Mouse (Mus musculus): ENCODE data around the gene Arsa. TPM values are rescaled to one million over a fixed set of nuclear protein-coding genes. Genes with fewer than 3 reads are reported as not detected.

The Arsa gene
- total and polyA plus RNA-seq, 3 experiments: 9.1 to 28.1 TPM; not detected in 1

DNA sequence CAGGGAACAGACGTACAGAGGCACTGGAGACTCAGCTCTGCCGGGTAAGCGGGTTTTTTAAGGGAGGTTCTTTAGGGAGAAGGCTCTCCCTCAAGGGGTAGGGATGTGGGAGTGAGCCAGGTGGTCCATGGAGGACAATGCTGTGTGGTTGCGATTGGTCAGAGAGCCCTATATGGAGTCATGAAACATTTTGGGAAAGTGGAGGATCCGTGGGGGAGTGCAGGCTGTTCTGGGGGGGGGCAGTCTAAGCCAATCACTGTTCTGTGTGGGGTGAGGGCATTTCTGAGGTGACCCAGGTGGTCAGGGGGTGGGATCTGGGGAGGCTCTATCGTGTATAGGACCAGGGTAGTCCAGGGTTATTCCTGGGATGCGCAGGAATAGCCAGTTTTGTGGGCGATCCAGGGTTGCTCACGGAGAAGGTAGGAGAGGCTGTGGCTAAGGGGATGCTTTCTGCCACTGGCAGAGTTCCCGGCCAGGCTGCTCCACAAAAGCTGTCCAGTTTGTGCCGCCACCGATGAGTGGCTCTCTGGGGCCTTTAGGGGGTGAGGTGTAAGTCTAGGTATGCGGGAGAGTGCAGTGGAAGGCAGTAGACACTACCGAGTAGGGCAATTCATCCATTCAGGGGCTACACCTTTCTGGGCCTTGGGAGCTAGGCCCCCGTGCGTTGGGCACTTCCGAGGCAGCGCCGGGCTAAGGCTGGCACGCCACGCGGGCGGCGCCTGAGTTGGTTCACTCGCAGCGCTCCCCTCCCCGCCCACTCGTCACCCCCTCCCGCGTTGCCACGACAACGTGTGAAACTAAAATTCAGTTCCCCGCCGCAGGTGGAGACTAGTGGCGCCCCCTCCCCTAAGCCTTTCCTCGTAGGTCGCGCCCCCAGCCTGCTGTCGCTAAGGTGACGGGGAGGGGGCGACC lies 21.1 kb upstream of the Arsa start (continued):
- no peak for TF ChIP-seq TAL1 (IDR thresholded peaks at IDR 0.05; ENCODE audit: low read length)
- TF ChIP-seq ZNF384 (IDR thresholded peaks at IDR 0.05; ENCODE audit: low read depth, low read length): no peak
- no peak for TF ChIP-seq TCF12 (IDR thresholded peaks at IDR 0.05; ENCODE audit: low read depth, low read length)
- peak in 1 of 2 experiments; percentile 1; a peak in 1 of 4 replicates for TF ChIP-seq POLR2A (IDR thresholded peaks at IDR 0.05; ENCODE audit: control insufficient read depth in 1 of 2, insufficient read depth in 1 of 2, low read depth in 1 of 2, low read length in 2 of 2, poor library complexity in 1 of 2)

DNA sequence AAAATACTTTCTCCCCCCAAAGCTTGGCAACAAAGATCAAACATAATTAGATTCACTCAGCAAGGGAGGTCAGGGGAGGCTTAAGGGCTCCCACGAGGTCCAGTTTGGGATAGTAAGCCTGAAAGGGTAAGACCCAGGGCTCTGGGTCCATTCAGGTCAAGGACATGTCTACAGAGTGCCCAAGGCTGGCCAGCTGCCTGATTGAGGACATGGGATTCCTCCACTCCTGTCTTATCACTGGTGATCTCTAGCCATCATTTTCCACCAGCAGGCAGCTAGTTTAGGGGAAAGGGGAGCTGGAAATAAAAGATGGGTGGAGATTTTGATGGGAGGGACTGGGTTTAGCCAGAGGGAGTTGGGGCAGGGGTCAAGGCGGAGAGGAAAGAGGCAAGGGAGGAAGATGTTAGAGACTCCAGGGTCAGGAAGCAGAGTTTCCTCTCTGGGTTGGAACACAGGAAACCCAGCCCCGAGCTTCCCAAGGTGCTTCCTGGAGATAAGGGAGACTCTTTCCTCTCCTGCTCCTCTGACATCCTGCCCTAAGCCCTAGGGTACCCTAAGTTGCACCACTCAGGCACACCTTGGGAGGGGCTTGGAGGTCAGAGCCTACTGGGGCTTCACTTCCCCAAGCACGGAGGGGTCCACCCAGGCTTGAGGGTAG lies 20.3 kb upstream of the Arsa start:
- Histone ChIP-seq H3K27ac (ENCODE audit: control insufficient read depth, low read depth, low read length) (peak overlapping the region; percentile 71), H3K4me3 (ENCODE audit: control insufficient read depth in 1 of 2, insufficient read depth in 1 of 2, low read depth in 2 of 2, low read length in 2 of 2) (peak overlapping the region; percentile 74 to 97), H3K79me2 (ENCODE audit: control insufficient read depth, insufficient read depth, low read length, poor library complexity) (peaks cover 12% of the 10 kb centered on the region), H3K4me1 (ENCODE audit: control insufficient read depth in 1 of 2, insufficient read depth in 2 of 2, low read length in 2 of 2) (peaks cover 3 to 23% of the 10 kb centered on the region in 2 experiments; a peak in 3 of 4 replicates), H3K27me3 (ENCODE audit: control insufficient read depth in 1 of 2, insufficient read depth in 2 of 2, low read length in 2 of 2) (peaks cover 0 to under 1% of the 10 kb centered on the region in 2 experiments; a peak in 2 of 4 replicates), H3K36me3 (ENCODE audit: control insufficient read depth in 1 of 2, insufficient read depth in 2 of 2, low read length in 2 of 2) (peaks cover 0 to 6% of the 10 kb centered on the region in 2 experiments; a peak in 2 of 4 replicates), H3K9me3 (replicated peaks; ENCODE audit: insufficient read depth, low read length) (no peaks in the 10 kb centered on the region), H3K9ac (ENCODE audit: control insufficient read depth, low read depth, low read length, poor library complexity, severe bottlenecking) (peak overlapping the region; percentile 69)
- DNase-seq (ENCODE audit: low read depth, low spot score): peak; percentile 87
- peak; percentile 84 for TF ChIP-seq GATA1 (IDR thresholded peaks at IDR 0.05; ENCODE audit: low read depth, low read length)
- no peak for TF ChIP-seq CHD2 (IDR thresholded peaks at IDR 0.05; ENCODE audit: low read length)
- no peak for TF ChIP-seq BHLHE40 (IDR thresholded peaks at IDR 0.05; ENCODE audit: borderline replicate concordance, low read depth, low read length)
- no peak for TF ChIP-seq RCOR1 (IDR thresholded peaks at IDR 0.05; ENCODE audit: low read depth, low read length)
- TF ChIP-seq MYB (IDR thresholded peaks at IDR 0.05; ENCODE audit: low read depth, low read length): no peak
- TF ChIP-seq ZMIZ1 (IDR thresholded peaks at IDR 0.05; ENCODE audit: low read depth, low read length): no peak
- TF ChIP-seq ZNF384 (IDR thresholded peaks at IDR 0.05; ENCODE audit: low read depth, low read length): no peak
- TF ChIP-seq RAD21 (IDR thresholded peaks at IDR 0.05; ENCODE audit: low read depth, low read length): no peak
- peak; percentile 87 to 90 for TF ChIP-seq EP300 (IDR thresholded peaks at IDR 0.05; ENCODE audit: low read depth in 1 of 2, low read length in 2 of 2)
- TF ChIP-seq POLR2AphosphoS5 (IDR thresholded peaks at IDR 0.05; ENCODE audit: borderline replicate concordance, low read depth, low read length): no peak
- no peak for TF ChIP-seq MXI1 (IDR thresholded peaks at IDR 0.05; ENCODE audit: low read depth, low read length)
- TF ChIP-seq NRF1 (IDR thresholded peaks at IDR 0.05; ENCODE audit: insufficient read depth, low read depth, low read length, poor library complexity, severe bottlenecking): no peak
- peak; percentile 57; the same call in 1 of the 2 replicates for TF ChIP-seq MYC (IDR thresholded peaks at IDR 0.05; ENCODE audit: low read depth, low read length)
- TF ChIP-seq JUND (IDR thresholded peaks at IDR 0.05; ENCODE audit: low read depth, low read length): no peak
- TF ChIP-seq TAL1 (IDR thresholded peaks at IDR 0.05; ENCODE audit: low read length): peak; percentile 97
- TF ChIP-seq KAT2A (conservative IDR thresholded peaks at IDR 0.05; ENCODE audit: low read depth, low read length): no peak
- no peak for TF ChIP-seq MEF2A (IDR thresholded peaks at IDR 0.05; ENCODE audit: extremely low read depth, insufficient replicate concordance, low read depth, low read length, poor library complexity, severe bottlenecking)
- TF ChIP-seq ELF1 (IDR thresholded peaks at IDR 0.05; ENCODE audit: low read depth, low read length): no peak
- peak in 1 of 2 experiments; percentile 58; a peak in 1 of 4 replicates for TF ChIP-seq POLR2A (IDR thresholded peaks at IDR 0.05; ENCODE audit: control insufficient read depth in 1 of 2, insufficient read depth in 1 of 2, low read depth in 1 of 2, low read length in 2 of 2, poor library complexity in 1 of 2)
- TF ChIP-seq SIN3A (IDR thresholded peaks at IDR 0.05; ENCODE audit: low read length): peak; percentile 60; the same call in 1 of the 2 replicates
- TF ChIP-seq ZKSCAN1 (IDR thresholded peaks at IDR 0.05; ENCODE audit: low read depth, low read length): no peak
- no peak; the same call in 1 of the 2 replicates for TF ChIP-seq NELFE (IDR thresholded peaks at IDR 0.05; ENCODE audit: low read depth, low read length)
- TF ChIP-seq USF1 (IDR thresholded peaks at IDR 0.05; ENCODE audit: low read depth, low read length): no peak
- no peak for TF ChIP-seq USF2 (IDR thresholded peaks at IDR 0.05; ENCODE audit: borderline replicate concordance in 1 of 2, insufficient read depth in 1 of 2, low read depth in 1 of 2, low read length in 2 of 2)
- TF ChIP-seq CTCF (IDR thresholded peaks at IDR 0.05 in 2 of 3, conservative IDR thresholded peaks at IDR 0.05 in 1 of 3; ENCODE audit: control insufficient read depth in 1 of 3, insufficient read depth in 1 of 3, low read depth in 2 of 3, low read length in 3 of 3, poor library complexity in 1 of 3, severe bottlenecking in 1 of 3): no peak
- TF ChIP-seq HCFC1 (IDR thresholded peaks at IDR 0.05; ENCODE audit: low read depth, low read length): no peak
- TF ChIP-seq ETS1 (IDR thresholded peaks at IDR 0.05; ENCODE audit: low read depth, low read length): 0 out of 2 replicates have a peak, but pooled peaks have one; percentile 11
- TF ChIP-seq TCF12 (IDR thresholded peaks at IDR 0.05; ENCODE audit: low read depth, low read length): peak; percentile 85
- TF ChIP-seq SMC3 (IDR thresholded peaks at IDR 0.05; ENCODE audit: low read depth, low read length): no peak

Measured in MEL (cell line).